Mouse (Mus musculus) bone marrow, adult 2 months (tissue): ENCODE measurements at regions not wholly inside any gene's neighbourhood (a gene's known extent, or its start where the extent isn't known, plus 50 kb on each side); places are given as distances from the start of the nearest gene placed in this dataset.

Source experiments
- CTCF ChIP-seq: fragments of 200-500 bp; IDR thresholded peaks from 2 replicates; pipeline ENCODE4 v1.5.1; 2011; ENCODE audit warnings: low read length, control low read depth; ENCODE audit not compliant: control insufficient read depth, insufficient read depth
- POLR2A ChIP-seq: fragments of 200-500 bp; IDR thresholded peaks from 2 replicates; pipeline ENCODE4 v1.6.1; 2011; ENCODE audit warnings: low read depth, mild to moderate bottlenecking, control low read depth, low read length, borderline replicate concordance; ENCODE audit not compliant: control insufficient read depth

- TF ChIP-seq CTCF (no peak), POLR2A (no peak)
Observed at GRCm38 (mm10) chrX:142564186-142564585, 117.0 kb upstream of the Tmem164 start.
